Mouse (Mus musculus) layer of hippocampus, postnatal 10 days (tissue): Measurements from ENCODE around the gene Ap4b1. TPM values are rescaled to one million over a fixed set of nuclear protein-coding genes. Genes with fewer than 3 reads are reported as not detected.
"Not testable (repeated sequence)": the region's sequence is repeated elsewhere in the genome, so short reads cannot be mapped to it uniquely, and the experiment has no call there.

Source experiments
- DNase-seq, 2 experiments: peaks; one replicate each; pipeline ENCODE4 v3.0.0; 2021; ENCODE audit warnings: low spot score in 2 of 2
- total RNA-seq, 2 experiments: library from RNA; stranded (reverse); gene quantifications; 2 replicates each; pipeline ENCODE4 v1.2.3; 2021

The Ap4b1 gene
- total RNA-seq, 2 experiments from 2014 or later: 13.3 to 14.5 TPM

DNA sequence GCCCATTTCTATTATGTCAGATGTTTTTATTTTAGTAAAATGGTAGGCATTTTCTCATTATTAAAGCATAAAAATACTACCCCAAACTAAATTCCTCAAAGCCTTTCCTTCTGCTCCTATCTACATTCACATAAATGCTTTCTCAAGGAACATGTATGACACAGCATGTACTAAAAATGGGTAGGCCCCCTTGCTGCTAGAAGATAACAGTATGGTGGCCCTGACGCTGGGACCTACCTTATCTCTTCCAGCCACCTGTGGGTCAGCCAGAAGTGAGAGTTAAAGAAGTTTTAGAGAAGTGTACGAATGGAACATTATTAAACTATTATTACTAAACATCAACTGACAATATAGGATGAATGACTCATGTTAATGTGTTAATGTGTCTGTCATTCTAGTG, 9.8 kb upstream of the Ap4b1 start:
- no peak for DNase-seq

DNA sequence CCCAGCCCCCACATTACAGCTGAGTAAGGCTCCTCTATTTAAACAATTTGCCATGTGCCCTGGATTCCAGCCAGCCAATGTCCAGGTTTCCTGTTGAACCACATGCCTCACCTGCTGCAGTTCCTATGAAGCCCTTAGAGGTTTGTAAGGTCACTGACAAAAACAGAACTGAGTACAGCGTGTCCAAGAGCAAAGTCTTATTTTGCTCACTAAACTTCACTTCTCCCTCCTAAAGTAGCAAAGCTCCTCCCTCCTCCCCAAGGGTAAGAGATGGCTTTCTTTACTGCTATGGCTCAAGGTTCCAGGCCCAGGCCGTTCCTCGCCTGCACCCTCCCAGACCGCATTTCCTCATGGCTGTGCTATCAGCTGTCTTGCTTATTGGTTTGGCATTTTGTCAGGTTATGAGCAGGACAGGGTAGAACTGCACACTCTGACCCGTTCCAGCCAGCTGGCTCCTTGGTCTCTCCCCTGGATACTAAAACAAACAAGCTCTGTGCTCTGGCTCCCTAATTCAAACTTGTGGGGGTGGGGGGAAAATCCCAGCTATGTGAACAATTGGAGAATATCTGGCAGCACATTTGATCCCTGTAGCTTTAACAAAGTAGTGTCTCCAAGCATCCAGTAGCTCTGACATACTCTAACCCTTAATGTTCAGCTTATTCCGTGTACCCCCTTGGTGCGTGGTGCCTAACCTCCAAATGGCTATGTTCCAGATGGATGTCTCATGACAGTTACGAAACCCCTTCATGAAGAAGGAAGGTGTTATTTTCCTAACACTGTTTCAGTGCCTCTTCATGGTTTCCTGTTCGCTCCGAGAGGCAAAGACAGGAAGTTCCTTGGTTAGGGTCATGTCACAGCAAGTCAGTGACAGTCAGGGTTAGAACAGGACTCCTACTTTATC, 7.4 kb upstream of the Ap4b1 start:
- peak; percentile 50 to 53 for DNase-seq

DNA sequence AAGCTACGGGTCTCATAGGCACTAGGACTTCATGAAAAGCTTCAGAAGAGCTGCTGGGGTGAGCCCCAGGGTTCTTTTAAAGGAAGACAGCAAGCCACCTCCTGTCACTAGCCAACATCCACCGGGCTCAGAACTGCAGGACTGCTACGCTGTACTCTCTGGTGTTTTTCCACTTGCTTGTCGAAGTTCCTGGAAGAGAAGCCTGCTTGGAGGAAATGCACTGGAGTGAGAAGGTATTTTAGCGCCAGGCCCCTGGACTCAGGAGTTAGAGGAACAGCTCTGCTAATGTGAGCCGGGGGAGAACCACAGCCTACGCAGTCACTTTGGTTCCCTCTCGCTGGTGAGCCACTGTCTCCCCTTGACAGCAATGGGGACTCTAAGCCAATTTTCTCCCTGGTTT, 6.5 kb upstream of the Ap4b1 start:
- no peak for DNase-seq

DNA sequence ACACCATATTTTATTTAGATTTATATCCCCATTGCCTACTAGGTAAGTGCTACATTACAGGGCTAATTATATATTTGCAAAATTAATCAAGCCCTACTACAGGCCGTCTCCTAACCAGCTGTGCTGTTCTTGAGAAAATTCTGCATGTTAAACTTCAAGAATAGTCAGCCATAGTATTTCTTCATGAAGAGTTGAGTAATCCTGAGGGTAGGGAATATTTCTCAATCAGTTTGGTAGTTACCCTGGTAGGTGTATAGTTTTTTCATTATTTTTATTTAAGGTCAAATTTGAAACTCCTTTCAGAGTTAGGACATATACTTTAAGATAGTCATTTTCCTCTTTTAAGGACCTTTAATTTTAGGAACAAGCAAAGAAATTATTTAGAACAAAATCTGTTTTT, 3.6 kb upstream of the Ap4b1 start:
- DNase-seq: no peak

- DNase-seq: no peak
Observed at GRCm38 (mm10) chr3:103809799-103810150, 455 bp downstream of the Ap4b1 start.

DNA sequence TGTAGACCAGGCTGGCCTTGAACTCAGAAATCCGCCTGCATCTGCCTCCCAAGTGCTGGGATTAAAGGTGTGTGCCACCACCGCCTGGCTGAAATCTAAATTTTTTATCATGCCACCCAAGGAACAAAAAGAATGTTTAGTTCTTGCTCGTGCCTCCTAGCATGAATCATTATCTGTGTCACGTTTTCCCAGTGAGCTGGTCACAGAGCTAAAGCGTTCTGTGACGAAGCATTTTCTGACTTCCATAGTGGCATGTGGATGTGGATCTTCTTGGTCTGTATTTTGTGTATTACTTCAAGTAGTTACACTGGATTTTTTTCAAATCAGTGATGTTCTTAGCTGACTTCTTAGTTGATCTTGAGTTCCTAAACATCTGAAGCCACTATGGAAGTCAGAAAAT, 1.6 kb downstream of the Ap4b1 start:
- DNase-seq: no peak

- no peak for DNase-seq
Observed at GRCm38 (mm10) chr3:103827548-103827947, 18.2 kb downstream of the Ap4b1 start.

GRCm38 (mm10) chr3:103829036-103829435, 19.7 kb downstream of the Ap4b1 start:
- DNase-seq: no peak

DNA sequence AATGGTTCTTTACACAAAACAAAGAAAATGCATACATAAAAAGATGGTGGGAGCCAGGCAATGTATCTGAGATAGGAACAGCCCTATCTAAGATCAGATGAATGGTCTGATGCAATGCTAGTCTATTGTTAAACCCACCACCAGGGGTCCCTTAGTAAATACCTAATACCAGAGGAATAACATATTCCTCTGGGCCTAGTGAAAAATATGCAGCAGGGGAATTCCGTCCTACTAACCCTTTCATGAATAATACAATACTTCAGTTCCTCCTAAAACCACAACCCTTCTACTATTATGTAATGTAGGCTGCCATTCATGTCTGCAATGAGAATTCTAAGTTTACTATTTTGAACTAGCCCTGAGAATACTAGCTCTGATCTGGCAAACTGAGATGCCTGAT, 21.4 kb downstream of the Ap4b1 start:
- DNase-seq: not testable (repeated sequence)

- no peak for DNase-seq
Observed at GRCm38 (mm10) chr3:103831146-103831545, 21.8 kb downstream of the Ap4b1 start.

GRCm38 (mm10) chr3:103832426-103832825, 23.1 kb downstream of the Ap4b1 start, which contains the start of gene Bcl2l15:
Gene Bcl2l15, plus strand, starts transcription at chr3:103832601.
- DNase-seq: no peak

- DNase-seq: no peak
Observed at GRCm38 (mm10) chr3:103834001-103834400, 24.7 kb downstream of the Ap4b1 start.

DNA sequence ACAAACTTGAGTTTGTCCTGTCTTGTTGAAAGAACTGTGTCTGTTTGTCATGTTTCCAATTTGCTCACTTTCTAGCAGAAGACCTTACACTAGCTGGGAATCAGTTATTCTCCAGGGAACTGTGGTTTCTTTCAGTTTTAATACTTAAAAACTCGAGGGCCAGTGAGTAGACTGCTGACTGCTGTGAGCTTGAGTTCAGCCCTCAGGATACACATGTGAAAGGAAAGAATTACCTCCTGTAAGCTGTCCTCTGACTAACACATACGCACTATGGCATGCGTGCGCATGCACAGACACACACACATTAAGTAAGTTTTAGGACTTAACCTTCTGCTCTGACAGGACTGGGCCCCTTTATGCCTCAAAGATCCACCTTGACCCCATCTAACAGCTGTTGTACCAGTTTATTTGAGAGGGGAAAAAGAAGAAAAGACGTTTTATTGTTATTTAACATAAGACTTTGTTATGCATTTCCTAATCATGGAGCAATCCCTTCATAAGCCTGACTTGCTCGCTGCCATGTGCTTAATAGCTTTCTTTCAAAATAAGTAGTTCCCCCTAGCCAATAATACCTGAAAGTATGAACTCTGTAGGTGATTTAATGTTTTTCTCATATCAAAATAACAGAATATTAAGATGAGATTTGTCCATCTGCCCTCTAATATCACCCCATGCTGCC, 26.1 kb downstream of the Ap4b1 start:
- no peak for DNase-seq

DNA sequence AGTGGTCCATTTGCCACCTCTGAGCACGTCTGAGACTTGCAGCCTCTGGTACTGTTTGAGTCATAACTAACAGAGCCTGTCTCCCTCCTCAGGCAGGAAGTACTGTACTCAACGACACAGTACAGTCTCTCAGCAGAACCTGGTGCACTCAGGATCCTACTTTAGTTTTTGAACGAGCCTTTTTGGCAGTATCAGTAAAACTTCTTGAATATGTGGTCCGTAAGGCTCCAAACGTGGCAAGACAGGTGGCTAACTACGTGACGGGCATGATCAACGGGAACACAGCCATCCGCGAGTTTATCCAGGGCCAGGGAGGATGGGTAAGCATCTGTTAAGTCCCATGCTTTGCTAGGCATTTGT, 26.6 kb downstream of the Ap4b1 start:
- DNase-seq: no peak

GRCm38 (mm10) chr3:103836453-103836852, 27.1 kb downstream of the Ap4b1 start:
- no peak for DNase-seq

DNA sequence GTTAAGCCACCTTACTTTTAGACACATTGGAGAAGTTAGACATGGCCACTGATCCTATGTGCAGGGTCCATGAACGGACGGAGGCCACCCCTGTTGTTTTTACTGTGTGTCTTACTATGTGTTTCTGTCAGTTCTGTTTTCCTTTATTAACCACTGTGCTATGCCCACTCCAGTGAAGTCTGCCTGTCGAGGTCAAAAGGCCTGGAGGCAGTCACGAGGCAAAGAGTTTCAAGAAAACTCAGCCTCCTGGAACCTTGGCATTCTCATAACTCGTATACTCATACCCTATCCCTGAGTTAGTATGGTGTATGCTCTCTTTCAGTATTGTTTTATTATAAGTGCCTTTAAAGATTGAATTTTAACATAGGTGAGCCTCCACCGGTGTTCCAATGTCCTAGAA, 30.4 kb downstream of the Ap4b1 start:
- DNase-seq: no peak

- DNase-seq: not testable (repeated sequence)
Observed at GRCm38 (mm10) chr3:103840195-103840594, 30.9 kb downstream of the Ap4b1 start.

- DNase-seq: not testable (repeated sequence)
Observed at GRCm38 (mm10) chr3:103840946-103841345, 31.6 kb downstream of the Ap4b1 start.

- DNase-seq: no peak
Observed at GRCm38 (mm10) chr3:103850644-103851363, 41.5 kb downstream of the Ap4b1 start.

- no peak for DNase-seq
Observed at GRCm38 (mm10) chr3:103851481-103851880, 42.2 kb downstream of the Ap4b1 start.

DNA sequence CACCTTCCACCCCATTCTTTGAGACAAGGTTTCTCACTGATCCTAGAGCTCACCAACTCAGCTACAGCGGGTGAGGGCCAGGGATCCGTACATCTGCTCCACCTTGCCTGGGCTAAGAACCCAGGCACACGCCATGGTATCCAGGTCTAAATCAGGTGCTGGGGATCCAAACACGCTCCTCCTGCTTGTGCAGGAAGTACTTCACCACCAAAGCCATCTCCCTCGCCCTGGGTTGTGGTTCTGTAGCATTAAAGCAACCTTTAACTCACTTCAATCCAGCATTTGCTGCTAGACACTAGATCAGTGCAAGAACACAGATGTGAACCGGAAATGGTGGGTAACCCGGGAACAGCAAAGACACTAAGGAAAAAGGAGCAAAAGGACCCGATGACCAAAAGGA, 42.6 kb downstream of the Ap4b1 start:
- DNase-seq: no peak
